ENCODE assay signal across 4 mouse cellular contexts in the genomic region with DNA sequence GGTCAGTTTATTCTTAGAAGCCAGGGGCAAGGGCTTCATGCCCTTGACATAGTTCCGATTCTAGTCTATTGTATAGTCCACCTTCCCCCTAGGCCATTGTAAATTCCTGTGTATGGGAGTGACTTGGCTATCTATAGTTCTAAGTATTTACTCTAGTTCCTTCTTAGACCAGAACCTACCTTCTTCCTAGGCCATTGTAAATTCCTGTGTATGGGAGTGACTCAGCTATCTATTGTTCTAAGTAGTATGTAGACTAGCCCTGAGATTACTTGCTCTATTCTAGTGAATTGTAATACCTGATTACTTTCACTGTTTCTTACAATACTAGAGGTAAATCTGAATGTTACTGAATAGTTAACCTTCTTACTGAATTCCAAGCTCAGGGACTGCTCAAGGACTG.
DNase-seq lines count a peak whose midpoint lies in the region; TF ChIP-seq lines count a peak whose summit lies in the region.
"Not testable (repeated sequence)": the region's sequence is repeated elsewhere in the genome, so short reads cannot be mapped to it uniquely, and the experiment has no call there.

No protein-coding gene starts in this region.

- not testable (repeated sequence) for H3K9me3 ChIP-seq in ES-E14 (ENCODE audit: control insufficient read depth, insufficient read depth, low read depth, low read length)

- not testable (repeated sequence) for H3K4me3 ChIP-seq in ES-E14 (ENCODE audit: insufficient read depth in 1 of 2, low read depth in 1 of 2, low read length in 2 of 2, poor library complexity in 1 of 2, severe bottlenecking in 1 of 2)

- H3K27ac ChIP-seq in ES-E14 (ENCODE audit: insufficient read depth, low read depth, low read length, poor library complexity, severe bottlenecking): not testable (repeated sequence)

- in situ Hi-C loops in ES-E14 (cut with MboI; ENCODE audit: low sequenced_read_pairs in 2 of 2, unreplicated experiment in 2 of 2): not testable (repeated sequence)

- H3K9ac ChIP-seq in ES-E14 (ENCODE audit: insufficient read depth, low read depth, low read length, poor library complexity, severe bottlenecking): not testable (repeated sequence)

- not testable (repeated sequence) for H3K4me1 ChIP-seq in ES-E14 (ENCODE audit: control insufficient read depth in 2 of 2, insufficient read depth in 2 of 2, low read length in 2 of 2, poor library complexity in 1 of 2)

- not testable (repeated sequence) for H3K36me3 ChIP-seq in ES-E14 (ENCODE audit: control insufficient read depth, insufficient read depth, low read length, poor library complexity, severe bottlenecking)

- DNase-seq in ES-CJ7 (ENCODE audit: low read depth, low spot score) (peak; percentile 59), R1 (ENCODE audit: low read depth, low spot score) (peak; percentile 84), ZHBTc4 (ENCODE audit: low read depth, low spot score) (peak; percentile 64)
- not testable (repeated sequence) for DNase-seq in ES-E14 (ENCODE audit: low read depth, low spot score)

TF ChIP-seq in ES-E14, 5 proteins besides CTCF, POLR2A, EP300 and RAD21:
- TF ChIP-seq MAFK (IDR thresholded peaks at IDR 0.05; ENCODE audit: insufficient read depth, low read depth, low read length): 0 out of 2 replicates have a peak, but pooled peaks have one; percentile 13
